Mouse (Mus musculus) cortical plate, adult 2 months (tissue): ENCODE data around the gene Card14.

Experiments
- CTCF ChIP-seq: fragments of 200-500 bp; IDR thresholded peaks from 2 replicates; pipeline ENCODE4 v1.5.1; 2011; ENCODE audit warnings: mild to moderate bottlenecking, control low read depth, low read length; ENCODE audit not compliant: insufficient read depth; ENCODE audit errors: extremely low read depth
- POLR2A ChIP-seq: fragments of 200-500 bp; IDR thresholded peaks from 2 replicates; pipeline ENCODE4 v1.6.1; 2011; ENCODE audit warnings: mild to moderate bottlenecking, low read length, control low read depth; ENCODE audit not compliant: insufficient read depth; ENCODE audit errors: extremely low read depth

DNA sequence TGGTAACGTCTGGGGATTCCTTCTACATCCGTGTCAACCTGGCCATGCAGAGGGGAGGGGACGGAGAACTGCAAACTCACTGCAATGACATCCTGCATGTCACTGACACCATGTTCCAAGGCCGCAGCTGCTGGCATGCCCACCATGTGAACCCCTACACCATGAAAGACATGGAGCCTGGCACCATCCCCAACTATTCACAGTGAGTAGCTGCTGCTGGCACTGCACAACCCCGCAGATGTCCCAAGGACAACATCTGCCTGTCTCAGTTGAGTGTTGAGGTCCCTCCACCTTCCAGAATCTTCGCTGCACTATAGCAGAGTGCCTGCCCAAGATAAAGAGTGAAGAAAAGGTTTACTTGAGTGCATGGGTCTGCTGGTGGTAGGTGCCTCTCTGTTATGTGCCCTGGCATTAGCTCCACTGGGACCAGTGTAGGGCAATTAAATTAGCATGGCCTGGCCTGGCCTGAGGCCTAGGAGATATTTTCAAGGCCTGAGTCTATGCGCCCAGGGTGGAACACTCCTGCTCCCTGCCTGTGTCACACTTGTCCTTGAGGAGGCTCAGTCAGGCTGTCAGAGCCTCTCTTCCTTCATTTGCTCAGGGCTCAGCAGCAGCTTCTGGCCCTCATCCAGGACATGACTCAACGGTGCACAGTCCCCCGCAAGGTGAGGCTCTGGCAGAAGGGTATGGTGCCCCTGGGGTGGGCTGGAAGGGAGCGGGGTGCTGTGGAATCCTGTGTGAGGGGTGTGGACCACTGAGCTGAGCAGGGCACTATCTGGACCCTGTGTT lies 30.9 kb downstream of the Card14 start:
- TF ChIP-seq POLR2A (no peak), CTCF (no peak)
